Mouse (Mus musculus): ENCODE data around the gene Rasl11a.

DNA sequence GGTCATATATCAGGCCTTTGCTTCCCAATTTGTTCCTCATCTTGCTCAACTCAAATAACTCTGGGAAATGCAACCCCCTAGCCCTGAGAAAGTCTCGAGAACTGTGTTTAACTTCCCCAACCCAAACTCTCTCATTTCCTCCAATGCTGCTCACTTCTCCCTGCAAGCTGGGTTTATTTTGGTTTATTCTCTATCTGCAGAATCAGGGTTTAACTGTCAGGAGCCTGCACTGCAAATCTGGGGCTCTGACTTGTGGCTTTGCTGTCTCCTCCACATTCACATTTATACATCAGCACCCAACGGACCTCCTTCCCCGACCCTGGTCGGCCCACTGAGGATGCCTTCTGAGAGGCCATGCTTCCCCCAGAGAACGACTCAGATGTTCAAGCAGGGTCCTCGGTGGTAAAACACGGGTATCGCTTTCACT, 38.9 kb upstream of the Rasl11a start:
- TF ChIP-seq POLR2A (IDR thresholded peaks at IDR 0.05; ENCODE audit: low read depth, low read length) (no peak), CTCF (conservative IDR thresholded peaks at IDR 0.05; ENCODE audit: insufficient read depth, insufficient read length, low read depth, low read length) (no peak)
